Mouse (Mus musculus) frontal cortex, postnatal 25 days (tissue): Measurements from ENCODE around the gene Krt87.

Source experiments
- DNase-seq, 2 experiments: peaks; one replicate each; pipeline ENCODE4 v3.0.0; 2022; ENCODE audit warnings: low spot score in 2 of 2

Krt87 gene

GRCm38 (mm10) chr15:101418950-101419349 is 19.7 kb downstream of the Krt87 start:
- no peak for DNase-seq

- DNase-seq: no peak
Observed at GRCm38 (mm10) chr15:101414807-101415565, 23.6 kb downstream of the Krt87 start.

- no peak for DNase-seq
Observed at GRCm38 (mm10) chr15:101413916-101414635, 24.5 kb downstream of the Krt87 start.

GRCm38 (mm10) chr15:101412188-101412587 is 26.4 kb downstream of the Krt87 start:
- DNase-seq: no peak

- no peak for DNase-seq
Observed at GRCm38 (mm10) chr15:101410775-101411174, 27.8 kb downstream of the Krt87 start, which contains the start of gene Krt7. TSS of gene Krt7 (plus strand) at chr15:101411043.

- DNase-seq: no peak
Observed at GRCm38 (mm10) chr15:101398269-101398668, 40.3 kb downstream of the Krt87 start.

- DNase-seq: no peak
Observed at GRCm38 (mm10) chr15:101397683-101398082, 40.9 kb downstream of the Krt87 start.

- DNase-seq: no peak
Observed at GRCm38 (mm10) chr15:101396921-101397320, 41.7 kb downstream of the Krt87 start.

GRCm38 (mm10) chr15:101396466-101396865 is 42.1 kb downstream of the Krt87 start:
- DNase-seq: no peak

- no peak for DNase-seq
Observed at GRCm38 (mm10) chr15:101394908-101395307, 43.7 kb downstream of the Krt87 start.

- DNase-seq: no peak
Observed at GRCm38 (mm10) chr15:101392251-101392650, 46.4 kb downstream of the Krt87 start.

GRCm38 (mm10) chr15:101390203-101390602 is 48.4 kb downstream of the Krt87 start:
- DNase-seq: no peak

- no peak for DNase-seq
Observed at GRCm38 (mm10) chr15:101388034-101388541, 50.5 kb downstream of the Krt87 start.

- no peak for DNase-seq
Observed at GRCm38 (mm10) chr15:101387176-101387575, 51.4 kb downstream of the Krt87 start.

- DNase-seq: no peak
Observed at GRCm38 (mm10) chr15:101385064-101385463, 53.5 kb downstream of the Krt87 start.

GRCm38 (mm10) chr15:101384610-101385009 is 54.0 kb downstream of the Krt87 start:
- no peak for DNase-seq

GRCm38 (mm10) chr15:101382811-101383210 is 55.8 kb downstream of the Krt87 start:
- no peak for DNase-seq

GRCm38 (mm10) chr15:101381758-101382157 is 56.8 kb downstream of the Krt87 start:
- DNase-seq: no peak
